Mouse (Mus musculus): ENCODE results near the gene Pgbd5. TPM values are rescaled to one million over a fixed set of nuclear protein-coding genes. Genes with fewer than 3 reads are reported as not detected.

Pgbd5 gene
- total RNA-seq, 1 experiment from 2014 or later = not detected

GRCm38 (mm10) chr8:124368213-124368612, 71.2 kb downstream of the Pgbd5 start:
- ATAC-seq (ENCODE audit: extremely low read depth, insufficient number of reproducible peaks, low FRiP score, poor library complexity, severe bottlenecking) = peak; percentile 75

GRCm38 (mm10) chr8:124363337-124363736, 76.1 kb downstream of the Pgbd5 start:
- ATAC-seq (ENCODE audit: extremely low read depth, insufficient number of reproducible peaks, low FRiP score, poor library complexity, severe bottlenecking) = no peak

- ATAC-seq (ENCODE audit: extremely low read depth, insufficient number of reproducible peaks, low FRiP score, poor library complexity, severe bottlenecking) = no peak
Measured at GRCm38 (mm10) chr8:124362589-124362988, 76.9 kb downstream of the Pgbd5 start.

GRCm38 (mm10) chr8:124361773-124362427, 77.6 kb downstream of the Pgbd5 start:
- peak; percentile 39; the same call in 1 of the 2 replicates for ATAC-seq (ENCODE audit: extremely low read depth, insufficient number of reproducible peaks, low FRiP score, poor library complexity, severe bottlenecking)

GRCm38 (mm10) chr8:124360911-124361310, 78.5 kb downstream of the Pgbd5 start:
- ATAC-seq (ENCODE audit: extremely low read depth, insufficient number of reproducible peaks, low FRiP score, poor library complexity, severe bottlenecking) = no peak

- no peak for ATAC-seq (ENCODE audit: extremely low read depth, insufficient number of reproducible peaks, low FRiP score, poor library complexity, severe bottlenecking)
Measured at GRCm38 (mm10) chr8:124351636-124352035, 87.8 kb downstream of the Pgbd5 start.

- 0 out of 2 replicates have a peak, but pooled peaks have one; percentile 40 for ATAC-seq (ENCODE audit: extremely low read depth, insufficient number of reproducible peaks, low FRiP score, poor library complexity, severe bottlenecking)
Measured at GRCm38 (mm10) chr8:124349663-124350062, 89.8 kb downstream of the Pgbd5 start.

- no peak for ATAC-seq (ENCODE audit: extremely low read depth, insufficient number of reproducible peaks, low FRiP score, poor library complexity, severe bottlenecking)
Measured at GRCm38 (mm10) chr8:124348087-124348486, 91.4 kb downstream of the Pgbd5 start.

- 0 out of 2 replicates have a peak, but pooled peaks have one; percentile 22 for ATAC-seq (ENCODE audit: extremely low read depth, insufficient number of reproducible peaks, low FRiP score, poor library complexity, severe bottlenecking)
Measured at GRCm38 (mm10) chr8:124346852-124347523, 92.5 kb downstream of the Pgbd5 start.

- ATAC-seq (ENCODE audit: extremely low read depth, insufficient number of reproducible peaks, low FRiP score, poor library complexity, severe bottlenecking) = no peak
Measured at GRCm38 (mm10) chr8:124345098-124345497, 94.4 kb downstream of the Pgbd5 start.

- ATAC-seq (ENCODE audit: extremely low read depth, insufficient number of reproducible peaks, low FRiP score, poor library complexity, severe bottlenecking) = no peak
Measured at GRCm38 (mm10) chr8:124343991-124344390, 95.5 kb downstream of the Pgbd5 start.

- ATAC-seq (ENCODE audit: extremely low read depth, insufficient number of reproducible peaks, low FRiP score, poor library complexity, severe bottlenecking) = no peak
Measured at GRCm38 (mm10) chr8:124343151-124343550, 96.3 kb downstream of the Pgbd5 start.

- ATAC-seq (ENCODE audit: extremely low read depth, insufficient number of reproducible peaks, low FRiP score, poor library complexity, severe bottlenecking) = no peak
Measured at GRCm38 (mm10) chr8:124340360-124341068, 98.9 kb downstream of the Pgbd5 start.

GRCm38 (mm10) chr8:124339742-124340141, 99.7 kb downstream of the Pgbd5 start:
- ATAC-seq (ENCODE audit: extremely low read depth, insufficient number of reproducible peaks, low FRiP score, poor library complexity, severe bottlenecking) = no peak

GRCm38 (mm10) chr8:124336302-124336701, 103.2 kb downstream of the Pgbd5 start:
- no peak for ATAC-seq (ENCODE audit: extremely low read depth, insufficient number of reproducible peaks, low FRiP score, poor library complexity, severe bottlenecking)

- ATAC-seq (ENCODE audit: extremely low read depth, insufficient number of reproducible peaks, low FRiP score, poor library complexity, severe bottlenecking) = no peak
Measured at GRCm38 (mm10) chr8:124331706-124332105, 107.8 kb downstream of the Pgbd5 start.

- ATAC-seq (ENCODE audit: extremely low read depth, insufficient number of reproducible peaks, low FRiP score, poor library complexity, severe bottlenecking) = no peak
Measured at GRCm38 (mm10) chr8:124331094-124331493, 108.4 kb downstream of the Pgbd5 start.

- no peak for ATAC-seq (ENCODE audit: extremely low read depth, insufficient number of reproducible peaks, low FRiP score, poor library complexity, severe bottlenecking)
Measured at GRCm38 (mm10) chr8:124330433-124330832, 109.0 kb downstream of the Pgbd5 start.

- ATAC-seq (ENCODE audit: extremely low read depth, insufficient number of reproducible peaks, low FRiP score, poor library complexity, severe bottlenecking) = no peak
Measured at GRCm38 (mm10) chr8:124329690-124330089, 109.8 kb downstream of the Pgbd5 start.

GRCm38 (mm10) chr8:124328259-124328658, 111.2 kb downstream of the Pgbd5 start:
- ATAC-seq (ENCODE audit: extremely low read depth, insufficient number of reproducible peaks, low FRiP score, poor library complexity, severe bottlenecking) = no peak

All from neutrophil, adult 5-6 weeks (primary cell).